Mouse (Mus musculus) forebrain, postnatal 0 days (tissue): ENCODE measurements around the gene Recql5. TPM values are rescaled to one million over a fixed set of nuclear protein-coding genes. Genes with fewer than 3 reads are reported as not detected.

Experiments
- ATAC-seq: fragments of 200-750 bp; cut with Nextera tagmentation; 2 replicates; pipeline ENCODE4 v1.8.0; 2017; ENCODE audit warnings: mild to moderate bottlenecking, moderate library complexity
- DNase-seq: peaks from one replicate; pipeline ENCODE4 v3.0.0-alpha.2; 2015
- H3K27ac ChIP-seq: fragments of 300-500 bp; sonication (generic); 2 replicates; pipeline ENCODE4 v1.5.1; 2014; ENCODE audit warnings: low read depth, mild to moderate bottlenecking, antibody characterized with exemption, low read length, moderate library complexity, mixed read lengths
- H3K27me3 ChIP-seq: fragments of 300-500 bp; sonication (generic); 2 replicates; pipeline ENCODE4 v1.6.1; 2014; ENCODE audit warnings: mild to moderate bottlenecking, low read length, mixed read lengths; ENCODE audit not compliant: insufficient read depth
- H3K36me3 ChIP-seq: fragments of 300-500 bp; sonication (generic); 2 replicates; pipeline ENCODE4 v1.6.1; 2014; ENCODE audit warnings: mild to moderate bottlenecking, moderate library complexity; ENCODE audit not compliant: insufficient read depth
- H3K4me1 ChIP-seq: fragments of 300-500 bp; sonication (generic); 2 replicates; pipeline ENCODE4 v1.6.1; 2014; ENCODE audit warnings: antibody characterized with exemption; ENCODE audit not compliant: insufficient read depth
- H3K4me2 ChIP-seq: fragments of 300-500 bp; sonication (generic); 2 replicates; pipeline ENCODE4 v1.6.1; 2014; ENCODE audit warnings: low read depth, mild to moderate bottlenecking, moderate library complexity
- H3K4me3 ChIP-seq: fragments of 300-500 bp; sonication (generic); 2 replicates; pipeline ENCODE4 v1.5.1; 2014; ENCODE audit warnings: low read depth, low read length, mixed read lengths
- H3K9ac ChIP-seq: fragments of 300-500 bp; sonication (generic); 2 replicates; pipeline ENCODE4 v1.6.1; 2014; ENCODE audit warnings: mild to moderate bottlenecking
- H3K9me3 ChIP-seq: fragments of 300-500 bp; sonication (generic); 2 replicates; pipeline ENCODE4 v1.6.1; 2016; ENCODE audit warnings: low read length
- CTCF ChIP-seq: sonication (generic); IDR thresholded peaks from 2 replicates; pipeline ENCODE4 v1.5.1; 2016; ENCODE audit warnings: antibody characterized with exemption, control low read depth, low read depth
- WGBS: fragments of 180-500 bp; shearing (Covaris S2); extraction: QIAGEN DNeasy Blood & Tissue Kit; methylation state at CpG from one replicate; pipeline ENCODE4 v1.1.7; 2014; 5-methylcytosine and 5-hydroxymethylcytosine counted together
- polyA plus RNA-seq: library from polyadenylated mRNA; unstranded; fragments of >200 nt; fragmentation: Nextera tagmentation; extraction: Ambion mirVana; gene quantifications from 2 replicates; pipeline ENCODE4 v1.2.1, GENCODE M21; 2015
- total RNA-seq: library from RNA; depleted of rRNA; stranded (reverse); fragments of >200 nt; gene quantifications from 2 replicates; pipeline ENCODE4 v1.2.3, GENCODE M21; 2014

Gene Recql5
- total and polyA plus RNA-seq, 2 experiments from 2014 or later: 8.4 to 18.9 TPM

DNA sequence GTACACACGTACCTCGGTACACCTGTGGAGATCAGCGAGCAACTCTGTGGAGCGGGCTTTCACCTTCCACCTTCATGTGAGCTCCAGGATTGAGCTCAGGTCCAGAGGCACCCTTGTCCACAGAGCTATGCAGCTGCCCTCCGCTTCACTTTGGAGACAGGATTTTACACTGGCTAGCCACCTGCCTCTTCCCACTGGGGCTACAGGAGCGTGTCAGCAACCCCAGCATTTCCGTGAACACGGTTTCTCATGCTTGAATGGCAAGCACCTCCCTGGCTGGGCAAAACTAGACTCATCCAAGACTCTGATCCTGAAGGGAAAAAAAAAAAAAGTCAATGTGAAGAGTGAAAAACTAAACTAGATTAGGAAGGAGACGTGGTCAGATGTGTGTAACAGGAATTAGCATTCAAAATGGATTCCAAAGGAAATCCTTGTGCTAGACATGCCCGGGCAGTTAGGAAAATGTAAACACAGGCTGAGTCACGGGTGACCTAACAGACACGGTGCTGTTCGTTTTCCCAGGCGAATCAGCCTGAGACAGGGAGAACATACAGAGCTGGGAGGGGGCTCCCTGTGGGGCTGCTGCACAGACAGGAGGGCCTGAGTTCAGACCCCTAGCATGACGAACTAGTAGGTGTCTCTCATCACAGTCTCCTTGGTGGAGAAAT is 36.9 kb upstream of the Recql5 start:
- no peak for TF ChIP-seq CTCF
- Histone ChIP-seq H3K27ac (no peak overlapping the region), H3K4me3 (no peak overlapping the region), H3K36me3 (peaks cover 20% of the 10 kb centered on the region), H3K9me3 (no peaks in the 10 kb centered on the region), H3K4me2 (no peak overlapping the region), H3K4me1 (0 out of 2 replicates have a peak, but pooled peaks cover 4% of the 10 kb centered on the region), H3K9ac (no peak overlapping the region), H3K27me3 (peaks cover 12% of the 10 kb centered on the region)
- ATAC-seq (no peak), DNase-seq (no peak)
- 73% methylated on average over 15 of the region's 15 CpGs for WGBS

DNA sequence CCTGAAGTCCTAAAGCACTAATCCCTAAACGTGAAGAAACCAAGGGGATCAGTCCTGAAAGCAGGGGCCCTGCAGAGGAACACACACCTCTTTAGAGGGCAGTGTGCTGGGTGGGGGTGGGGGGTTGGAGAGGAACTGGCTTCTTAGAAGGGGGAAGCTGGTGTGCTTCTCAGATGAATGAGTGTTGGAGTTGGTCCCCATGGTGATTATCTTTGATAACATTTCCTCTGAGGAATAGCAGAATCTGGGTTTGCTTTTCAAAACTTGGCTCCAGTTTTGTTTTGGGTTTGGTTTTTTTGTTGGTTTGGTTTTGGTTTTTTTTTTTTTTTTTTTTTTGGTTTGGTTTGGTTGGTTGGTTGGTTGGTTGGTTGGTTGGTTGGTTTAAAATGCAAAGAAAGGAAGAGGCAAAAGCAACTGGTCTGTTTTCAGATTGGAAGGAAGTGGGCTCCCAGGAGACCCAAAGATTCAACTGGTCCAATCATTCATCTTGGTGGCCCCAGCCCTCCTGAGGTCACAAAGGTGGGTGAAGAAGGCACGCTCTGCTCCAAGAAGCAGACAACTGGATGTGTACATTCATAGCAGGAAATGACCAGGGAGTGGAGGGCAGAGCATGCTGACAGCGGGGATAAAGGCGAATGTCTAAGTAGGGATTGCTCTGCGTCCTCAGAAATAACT is 35.6 kb upstream of the Recql5 start:
- Histone ChIP-seq H3K4me2 (no peak overlapping the region), H3K27ac (no peak overlapping the region), H3K9me3 (no peaks in the 10 kb centered on the region), H3K4me3 (no peak overlapping the region), H3K9ac (no peak overlapping the region), H3K4me1 (no peaks in the 10 kb centered on the region), H3K36me3 (peaks cover 32% of the 10 kb centered on the region), H3K27me3 (peaks cover 3% of the 10 kb centered on the region)
- no peak for TF ChIP-seq CTCF
- 65% methylated on average over 5 of the region's 5 CpGs for WGBS
- ATAC-seq: no peak
- DNase-seq: no peak

GRCm38 (mm10) chr11:115964977-115965604 is 31.8 kb upstream of the Recql5 start:
- no peak for ATAC-seq
- Histone ChIP-seq H3K4me1 (no peaks in the 10 kb centered on the region), H3K4me2 (no peak overlapping the region), H3K9ac (no peak overlapping the region), H3K4me3 (no peak overlapping the region), H3K27me3 (no peaks in the 10 kb centered on the region), H3K27ac (no peak overlapping the region), H3K9me3 (no peaks in the 10 kb centered on the region), H3K36me3 (peaks cover 70% of the 10 kb centered on the region)
- 85% methylated on average over 10 of the region's 10 CpGs for WGBS
- TF ChIP-seq CTCF: no peak
- no peak for DNase-seq

- no peak for DNase-seq
- H3K27ac ChIP-seq: no peak overlapping the region
- ATAC-seq: no peak
- no peak overlapping the region for H3K9ac ChIP-seq
- no peaks in the 10 kb centered on the region for H3K9me3 ChIP-seq
- H3K4me1 ChIP-seq: no peaks in the 10 kb centered on the region
- WGBS: 87% methylated on average over 9 of the region's 9 CpGs
- H3K27me3 ChIP-seq: no peaks in the 10 kb centered on the region
- no peak overlapping the region for H3K4me2 ChIP-seq
- TF ChIP-seq CTCF: no peak
- no peak overlapping the region for H3K4me3 ChIP-seq
- H3K36me3 ChIP-seq: peaks cover 82% of the 10 kb centered on the region
Measured at GRCm38 (mm10) chr11:115962651-115963412, 29.6 kb upstream of the Recql5 start.

DNA sequence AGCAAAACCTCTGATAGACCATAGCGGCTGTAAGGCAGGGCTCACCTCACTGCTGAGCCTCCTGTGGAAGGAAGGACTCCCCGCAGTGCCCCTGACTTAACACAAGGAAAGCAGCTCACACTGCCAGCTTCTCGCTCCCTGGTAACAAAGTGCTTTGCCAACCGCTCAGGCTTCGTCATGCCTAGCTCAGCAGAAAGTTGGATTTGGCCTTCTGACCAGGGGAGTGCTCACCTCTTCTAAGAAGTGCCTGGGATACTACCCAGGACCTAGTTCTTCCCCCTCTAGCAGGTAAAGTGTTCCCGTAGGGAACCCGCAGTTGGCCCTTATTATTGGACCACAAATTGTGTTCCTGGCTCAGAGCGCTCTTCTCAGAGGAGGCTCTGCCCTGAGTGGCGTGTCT is 25.7 kb upstream of the Recql5 start:
- TF ChIP-seq CTCF: no peak
- H3K9ac ChIP-seq: no peak overlapping the region
- H3K4me3 ChIP-seq: no peak overlapping the region
- DNase-seq (no peak), ATAC-seq (no peak)
- H3K27ac ChIP-seq: no peak overlapping the region
- H3K27me3 ChIP-seq: no peaks in the 10 kb centered on the region
- peaks cover 68% of the 10 kb centered on the region for H3K36me3 ChIP-seq
- H3K4me2 ChIP-seq: no peak overlapping the region
- no peaks in the 10 kb centered on the region for H3K9me3 ChIP-seq
- WGBS: 94% methylated on average over 9 of the region's 9 CpGs
- H3K4me1 ChIP-seq: no peaks in the 10 kb centered on the region

- Histone ChIP-seq H3K4me1 (no peaks in the 10 kb centered on the region), H3K4me3 (no peak overlapping the region), H3K9me3 (no peaks in the 10 kb centered on the region), H3K36me3 (peaks cover 66% of the 10 kb centered on the region), H3K27me3 (no peaks in the 10 kb centered on the region), H3K27ac (no peak overlapping the region), H3K4me2 (no peak overlapping the region), H3K9ac (no peak overlapping the region)
- ATAC-seq: no peak
- TF ChIP-seq CTCF: no peak
- 85% methylated on average over 7 of the region's 7 CpGs for WGBS
- DNase-seq: no peak
Measured at GRCm38 (mm10) chr11:115957971-115958370, 24.7 kb upstream of the Recql5 start.
